Mouse (Mus musculus) intestine, postnatal 0 days (tissue): ENCODE measurements at regions not wholly inside any gene's neighbourhood (a gene's known extent, or its start where the extent isn't known, plus 50 kb on each side); places are given as distances from the start of the nearest gene placed in this dataset.
A peak's percentile ranks its signal among the peaks of the same experiment; 100 is the strongest.

Experiments
- ATAC-seq: fragments of 200-750 bp; cut with Nextera tagmentation; 2 replicates; pipeline ENCODE4 v1.8.0; 2017; ENCODE audit warnings: mild to moderate bottlenecking, moderate TSS enrichment, moderate library complexity
- H3K27ac ChIP-seq: fragments of 300-500 bp; sonication (generic); 2 replicates; pipeline ENCODE4 v1.5.1; 2014; ENCODE audit warnings: mild to moderate bottlenecking, low read depth, low read length, moderate library complexity
- H3K27me3 ChIP-seq: fragments of 300-500 bp; sonication (generic); replicated peaks from 2 replicates; pipeline ENCODE4 v1.6.1; 2014; ENCODE audit warnings: low read length, mixed read lengths; ENCODE audit not compliant: control insufficient read depth, insufficient read depth
- H3K36me3 ChIP-seq: fragments of 300-500 bp; sonication (generic); 2 replicates; pipeline ENCODE4 v1.6.1; 2014; ENCODE audit warnings: mild to moderate bottlenecking, moderate library complexity; ENCODE audit not compliant: control insufficient read depth, insufficient read depth
- H3K4me1 ChIP-seq: fragments of 300-500 bp; sonication (generic); replicated peaks from 2 replicates; pipeline ENCODE4 v1.6.1; 2014; ENCODE audit warnings: antibody characterized with exemption, low read length, mixed read lengths; ENCODE audit not compliant: control insufficient read depth, insufficient read depth
- H3K4me2 ChIP-seq: fragments of 300-500 bp; sonication (generic); replicated peaks from 2 replicates; pipeline ENCODE4 v1.6.1; 2014; ENCODE audit warnings: low read depth, mild to moderate bottlenecking, moderate library complexity
- H3K4me3 ChIP-seq: fragments of 300-500 bp; sonication (generic); 2 replicates; pipeline ENCODE4 v1.5.1; 2014; ENCODE audit warnings: low read depth, low read length
- H3K9ac ChIP-seq: fragments of 300-500 bp; sonication (generic); 2 replicates; pipeline ENCODE4 v1.6.1; 2014; ENCODE audit warnings: mild to moderate bottlenecking, low read depth, low read length
- H3K9me3 ChIP-seq: fragments of 300-500 bp; sonication (generic); 2 replicates; pipeline ENCODE4 v1.6.1; 2016; ENCODE audit warnings: mixed run types; ENCODE audit not compliant: control insufficient read depth
- CTCF ChIP-seq: sonication (generic); IDR thresholded peaks from 2 replicates; pipeline ENCODE4 v1.5.1; 2016; ENCODE audit warnings: low read depth, mild to moderate bottlenecking, control low read depth, antibody characterized with exemption, moderate library complexity
- WGBS: fragments of 180-500 bp; shearing (Covaris S2); extraction: QIAGEN DNeasy Blood & Tissue Kit; methylation state at CpG from one replicate; pipeline ENCODE4 v1.1.7; 2014; 5-methylcytosine and 5-hydroxymethylcytosine counted together

- no peaks in the 10 kb centered on the region for H3K36me3 ChIP-seq
- WGBS, result 52% methylated on average over 17 of the region's 17 CpGs
- no peaks in the 10 kb centered on the region for H3K27me3 ChIP-seq
- no peak for TF ChIP-seq CTCF
- H3K4me1 ChIP-seq, result no peaks in the 10 kb centered on the region
- H3K4me2 ChIP-seq, result no peak overlapping the region
- no peak overlapping the region for H3K27ac ChIP-seq
- no peak for ATAC-seq
- no peaks in the 10 kb centered on the region for H3K9me3 ChIP-seq
- no peak overlapping the region for H3K9ac ChIP-seq
- H3K4me3 ChIP-seq, result no peak overlapping the region
These were observed 65.2 kb upstream of the Unc5a start for GRCm38 (mm10) chr13:54883748-54884708.

GRCm38 (mm10) chr13:54884709-54885460 is 64.3 kb upstream of the Unc5a start:
- 63% methylated on average over 14 of the region's 14 CpGs for WGBS
- H3K9me3 ChIP-seq, result no peaks in the 10 kb centered on the region

GRCm38 (mm10) chr13:54887366-54887921 is 61.8 kb upstream of the Unc5a start:
- Histone ChIP-seq H3K27me3 (no peaks in the 10 kb centered on the region), H3K4me1 (no peaks in the 10 kb centered on the region), H3K4me2 (no peak overlapping the region), H3K36me3 (no peaks in the 10 kb centered on the region), H3K9ac (no peak overlapping the region), H3K27ac (no peak overlapping the region), H3K4me3 (no peak overlapping the region), H3K9me3 (no peaks in the 10 kb centered on the region)
- WGBS, result 16% methylated on average over 18 of the region's 18 CpGs
- no peak for TF ChIP-seq CTCF
- ATAC-seq, result no peak

More at GRCm38 (mm10) chr13:54884709-54885460, 64.3 kb upstream of the Unc5a start:
- no peak for TF ChIP-seq CTCF
- no peaks in the 10 kb centered on the region for H3K27me3 ChIP-seq
- H3K27ac ChIP-seq, result no peak overlapping the region
- H3K4me2 ChIP-seq, result no peak overlapping the region
- ATAC-seq, result no peak
- no peak overlapping the region for H3K9ac ChIP-seq
- H3K4me3 ChIP-seq, result no peak overlapping the region
- H3K36me3 ChIP-seq, result no peaks in the 10 kb centered on the region
- H3K4me1 ChIP-seq, result no peaks in the 10 kb centered on the region

- no peak overlapping the region for H3K27ac ChIP-seq
- no peak for TF ChIP-seq CTCF
- ATAC-seq, result no peak
- WGBS, result 65% methylated on average over 5 of the region's 5 CpGs
- H3K4me3 ChIP-seq, result no peak overlapping the region
- H3K4me2 ChIP-seq, result no peak overlapping the region
- no peaks in the 10 kb centered on the region for H3K36me3 ChIP-seq
- no peaks in the 10 kb centered on the region for H3K4me1 ChIP-seq
- H3K9me3 ChIP-seq, result no peaks in the 10 kb centered on the region
- no peak overlapping the region for H3K9ac ChIP-seq
- H3K27me3 ChIP-seq, result no peaks in the 10 kb centered on the region
These were observed 61.2 kb upstream of the Unc5a start for GRCm38 (mm10) chr13:54888021-54888420.

- no peak for ATAC-seq
- WGBS, result 75% methylated on average over 8 of the region's 8 CpGs
- no peak overlapping the region for H3K27ac ChIP-seq
These were observed 59.4 kb upstream of the Unc5a start for GRCm38 (mm10) chr13:54889684-54890399.

GRCm38 (mm10) chr13:54892572-54892971 is 56.6 kb upstream of the Unc5a start:
- Histone ChIP-seq H3K4me3 (no peak overlapping the region), H3K4me2 (no peak overlapping the region), H3K9ac (no peak overlapping the region), H3K27ac (no peak overlapping the region), H3K36me3 (no peaks in the 10 kb centered on the region), H3K27me3 (no peaks in the 10 kb centered on the region), H3K9me3 (no peaks in the 10 kb centered on the region), H3K4me1 (no peaks in the 10 kb centered on the region)
- TF ChIP-seq CTCF, result no peak
- no peak for ATAC-seq
- 27% methylated on average over 1 of the region's 1 CpGs for WGBS

More at GRCm38 (mm10) chr13:54889684-54890399, 59.4 kb upstream of the Unc5a start:
- H3K27me3 ChIP-seq, result no peaks in the 10 kb centered on the region
- H3K36me3 ChIP-seq, result no peaks in the 10 kb centered on the region
- H3K4me2 ChIP-seq, result no peak overlapping the region
- no peaks in the 10 kb centered on the region for H3K4me1 ChIP-seq
- no peaks in the 10 kb centered on the region for H3K9me3 ChIP-seq
- TF ChIP-seq CTCF, result peak; percentile 35; the same call in 1 of the 2 replicates
- no peak overlapping the region for H3K4me3 ChIP-seq
- no peak overlapping the region for H3K9ac ChIP-seq
